Mouse (Mus musculus): ENCODE data around the gene Mrps15. TPM values are rescaled to one million over a fixed set of nuclear protein-coding genes. Genes with fewer than 3 reads are reported as not detected.
"Not testable (repeated sequence)": the region's sequence is repeated elsewhere in the genome, so short reads cannot be mapped to it uniquely, and the experiment has no call there.

Gene Mrps15
- polyA plus RNA-seq, 1 experiment = 86.8 TPM

DNA sequence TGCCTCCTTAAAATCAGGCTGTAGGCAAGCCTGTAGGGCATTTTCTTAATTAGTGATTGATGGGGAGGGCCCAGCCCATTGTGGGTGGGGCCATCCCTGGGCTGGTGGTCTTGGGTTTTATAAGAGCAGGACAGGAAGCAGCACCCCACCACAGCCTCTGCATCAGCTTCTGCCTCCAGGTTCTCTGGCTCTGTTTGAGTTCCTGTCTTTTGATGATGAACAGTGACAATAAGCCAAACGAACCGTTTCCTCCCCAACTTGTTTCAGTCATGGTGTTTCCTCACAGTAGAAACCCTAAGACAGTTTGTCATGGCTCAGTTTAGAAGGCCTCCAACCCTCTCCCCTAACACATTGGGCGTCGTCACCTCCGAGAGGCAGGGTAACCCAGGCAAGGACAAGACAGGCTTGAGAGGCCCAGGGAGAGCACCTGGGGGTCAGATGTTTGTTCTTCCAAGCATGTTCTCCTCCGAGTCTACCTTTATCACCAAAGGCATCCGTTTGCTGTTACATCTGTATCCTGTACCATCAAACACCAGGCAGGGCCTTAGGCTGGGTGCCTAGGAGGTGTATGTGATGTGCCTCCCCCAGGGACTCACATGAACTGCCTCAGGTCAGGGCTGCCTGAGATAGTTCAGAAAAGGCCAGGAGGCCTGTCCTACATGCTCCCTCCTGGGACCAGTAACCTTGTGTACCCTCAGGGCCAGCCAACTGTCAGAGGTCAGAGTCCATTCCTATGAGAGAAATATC lies 43.5 kb downstream of the Mrps15 start:
- H3K4me3 ChIP-seq = no peak overlapping the region
- no peak overlapping the region for H3ac ChIP-seq (ENCODE audit: control insufficient read depth, insufficient read length)
- no peak for TF ChIP-seq POLR2AphosphoS2 (IDR thresholded peaks at IDR 0.05; ENCODE audit: insufficient read length, low read depth)
- TF ChIP-seq MAX (IDR thresholded peaks at IDR 0.05; ENCODE audit: low read depth) = no peak
- TF ChIP-seq TCF3 (IDR thresholded peaks at IDR 0.05; ENCODE audit: insufficient read length, low read depth) = no peak
- no peak for TF ChIP-seq TCF12 (IDR thresholded peaks at IDR 0.05; ENCODE audit: insufficient read depth, poor library complexity, severe bottlenecking)
- TF ChIP-seq USF1 (IDR thresholded peaks at IDR 0.05; ENCODE audit: low read depth) = no peak
- no peak for TF ChIP-seq MYOG (IDR thresholded peaks at IDR 0.05; ENCODE audit: control insufficient read depth in 1 of 3, insufficient read depth in 1 of 3, insufficient read length in 2 of 3, low read depth in 2 of 3)
- no peak for TF ChIP-seq POLR2A (IDR thresholded peaks at IDR 0.05; ENCODE audit: insufficient read length, low read depth)
- no peak for TF ChIP-seq CEBPB (IDR thresholded peaks at IDR 0.05; ENCODE audit: insufficient read depth, poor library complexity, severe bottlenecking)
- no peak for TF ChIP-seq REST (IDR thresholded peaks at IDR 0.05; ENCODE audit: insufficient read depth, insufficient read length)
- no peak for TF ChIP-seq E2F4 (IDR thresholded peaks at IDR 0.05; ENCODE audit: insufficient read depth)
- TF ChIP-seq SRF (IDR thresholded peaks at IDR 0.05; ENCODE audit: control insufficient read depth, insufficient read length, low read depth) = no peak
- TF ChIP-seq MYOD1 (IDR thresholded peaks at IDR 0.05; ENCODE audit: control insufficient read depth in 1 of 3, insufficient read length in 2 of 3, low read depth in 2 of 3) = no peak
- H3K4me2 ChIP-seq (ENCODE audit: low read depth) = no peak overlapping the region
- no peaks in the 10 kb centered on the region for H3K27me3 ChIP-seq (ENCODE audit: control insufficient read depth, insufficient read depth, insufficient read length)
- no peaks in the 10 kb centered on the region for H3K79me2 ChIP-seq (ENCODE audit: control insufficient read depth, insufficient read depth)
- H3K36me3 ChIP-seq (ENCODE audit: control insufficient read depth, insufficient read depth) = no peaks in the 10 kb centered on the region

DNA sequence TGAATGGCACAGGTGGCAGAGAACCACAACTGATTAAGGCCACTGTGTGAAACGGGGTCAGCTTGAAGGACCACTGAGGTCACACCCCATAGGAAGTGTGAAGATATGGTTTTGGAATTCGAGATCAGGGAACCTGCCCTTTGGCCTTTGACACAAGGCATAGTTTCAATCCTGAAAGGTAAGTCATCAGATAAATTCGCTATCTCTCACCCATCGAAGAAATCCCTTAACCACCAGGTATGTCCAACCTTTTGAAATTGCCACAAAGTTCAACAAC lies 44.1 kb downstream of the Mrps15 start:
- no peak overlapping the region for H3K4me3 ChIP-seq
- H3K27me3 ChIP-seq (ENCODE audit: control insufficient read depth, insufficient read depth, insufficient read length) = no peaks in the 10 kb centered on the region
- TF ChIP-seq CEBPB (IDR thresholded peaks at IDR 0.05; ENCODE audit: insufficient read depth, poor library complexity, severe bottlenecking) (no peak), TCF12 (IDR thresholded peaks at IDR 0.05; ENCODE audit: insufficient read depth, poor library complexity, severe bottlenecking) (no peak), POLR2A (IDR thresholded peaks at IDR 0.05; ENCODE audit: insufficient read length, low read depth) (no peak), MAX (IDR thresholded peaks at IDR 0.05; ENCODE audit: low read depth) (no peak), MYOD1 (IDR thresholded peaks at IDR 0.05; ENCODE audit: control insufficient read depth in 1 of 3, insufficient read length in 2 of 3, low read depth in 2 of 3) (no peak), SRF (IDR thresholded peaks at IDR 0.05; ENCODE audit: control insufficient read depth, insufficient read length, low read depth) (no peak), POLR2AphosphoS2 (IDR thresholded peaks at IDR 0.05; ENCODE audit: insufficient read length, low read depth) (no peak), E2F4 (IDR thresholded peaks at IDR 0.05; ENCODE audit: insufficient read depth) (no peak), REST (IDR thresholded peaks at IDR 0.05; ENCODE audit: insufficient read depth, insufficient read length) (no peak), MYOG (IDR thresholded peaks at IDR 0.05; ENCODE audit: control insufficient read depth in 1 of 3, insufficient read depth in 1 of 3, insufficient read length in 2 of 3, low read depth in 2 of 3) (no peak), USF1 (IDR thresholded peaks at IDR 0.05; ENCODE audit: low read depth) (no peak), TCF3 (IDR thresholded peaks at IDR 0.05; ENCODE audit: insufficient read length, low read depth) (no peak)
- no peaks in the 10 kb centered on the region for H3K36me3 ChIP-seq (ENCODE audit: control insufficient read depth, insufficient read depth)
- H3ac ChIP-seq (ENCODE audit: control insufficient read depth, insufficient read length) = no peak overlapping the region
- no peak overlapping the region for H3K4me2 ChIP-seq (ENCODE audit: low read depth)
- H3K79me2 ChIP-seq (ENCODE audit: control insufficient read depth, insufficient read depth) = no peaks in the 10 kb centered on the region

DNA sequence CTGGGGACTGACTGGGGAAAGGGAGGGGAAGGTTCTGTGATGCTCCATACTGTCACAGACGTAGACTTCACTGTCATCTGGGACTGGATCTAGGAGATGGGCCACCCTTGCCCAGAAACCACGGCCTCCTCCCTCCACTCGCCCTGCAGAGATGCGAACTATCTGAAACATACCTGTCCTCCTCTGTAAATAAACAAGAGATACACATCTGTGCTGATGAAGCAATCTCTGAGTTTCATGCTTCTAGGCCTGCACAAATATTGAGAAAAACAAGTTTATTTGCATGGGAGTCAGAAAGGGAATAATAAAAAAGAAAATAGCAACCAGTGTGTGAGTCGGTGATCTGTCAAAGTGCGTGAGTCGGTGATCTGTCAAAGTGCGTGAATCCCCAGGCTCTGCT lies 45.1 kb downstream of the Mrps15 start:
- no peak overlapping the region for H3ac ChIP-seq (ENCODE audit: control insufficient read depth, insufficient read length)
- no peak for TF ChIP-seq TCF3 (IDR thresholded peaks at IDR 0.05; ENCODE audit: insufficient read length, low read depth)
- TF ChIP-seq CEBPB (IDR thresholded peaks at IDR 0.05; ENCODE audit: insufficient read depth, poor library complexity, severe bottlenecking) = no peak
- TF ChIP-seq POLR2AphosphoS2 (IDR thresholded peaks at IDR 0.05; ENCODE audit: insufficient read length, low read depth) = no peak
- TF ChIP-seq POLR2A (IDR thresholded peaks at IDR 0.05; ENCODE audit: insufficient read length, low read depth) = no peak
- TF ChIP-seq E2F4 (IDR thresholded peaks at IDR 0.05; ENCODE audit: insufficient read depth) = no peak
- no peak for TF ChIP-seq REST (IDR thresholded peaks at IDR 0.05; ENCODE audit: insufficient read depth, insufficient read length)
- no peak for TF ChIP-seq MAX (IDR thresholded peaks at IDR 0.05; ENCODE audit: low read depth)
- TF ChIP-seq TCF12 (IDR thresholded peaks at IDR 0.05; ENCODE audit: insufficient read depth, poor library complexity, severe bottlenecking) = no peak
- no peak for TF ChIP-seq MYOD1 (IDR thresholded peaks at IDR 0.05; ENCODE audit: control insufficient read depth in 1 of 3, insufficient read length in 2 of 3, low read depth in 2 of 3)
- TF ChIP-seq SRF (IDR thresholded peaks at IDR 0.05; ENCODE audit: control insufficient read depth, insufficient read length, low read depth) = no peak
- TF ChIP-seq MYOG (IDR thresholded peaks at IDR 0.05; ENCODE audit: control insufficient read depth in 1 of 3, insufficient read depth in 1 of 3, insufficient read length in 2 of 3, low read depth in 2 of 3) = no peak
- no peak for TF ChIP-seq USF1 (IDR thresholded peaks at IDR 0.05; ENCODE audit: low read depth)
- no peak overlapping the region for H3K4me2 ChIP-seq (ENCODE audit: low read depth)
- peaks cover 3% of the 10 kb centered on the region for H3K79me2 ChIP-seq (ENCODE audit: control insufficient read depth, insufficient read depth)
- H3K4me3 ChIP-seq = no peak overlapping the region
- no peaks in the 10 kb centered on the region for H3K36me3 ChIP-seq (ENCODE audit: control insufficient read depth, insufficient read depth)
- no peaks in the 10 kb centered on the region for H3K27me3 ChIP-seq (ENCODE audit: control insufficient read depth, insufficient read depth, insufficient read length)

DNA sequence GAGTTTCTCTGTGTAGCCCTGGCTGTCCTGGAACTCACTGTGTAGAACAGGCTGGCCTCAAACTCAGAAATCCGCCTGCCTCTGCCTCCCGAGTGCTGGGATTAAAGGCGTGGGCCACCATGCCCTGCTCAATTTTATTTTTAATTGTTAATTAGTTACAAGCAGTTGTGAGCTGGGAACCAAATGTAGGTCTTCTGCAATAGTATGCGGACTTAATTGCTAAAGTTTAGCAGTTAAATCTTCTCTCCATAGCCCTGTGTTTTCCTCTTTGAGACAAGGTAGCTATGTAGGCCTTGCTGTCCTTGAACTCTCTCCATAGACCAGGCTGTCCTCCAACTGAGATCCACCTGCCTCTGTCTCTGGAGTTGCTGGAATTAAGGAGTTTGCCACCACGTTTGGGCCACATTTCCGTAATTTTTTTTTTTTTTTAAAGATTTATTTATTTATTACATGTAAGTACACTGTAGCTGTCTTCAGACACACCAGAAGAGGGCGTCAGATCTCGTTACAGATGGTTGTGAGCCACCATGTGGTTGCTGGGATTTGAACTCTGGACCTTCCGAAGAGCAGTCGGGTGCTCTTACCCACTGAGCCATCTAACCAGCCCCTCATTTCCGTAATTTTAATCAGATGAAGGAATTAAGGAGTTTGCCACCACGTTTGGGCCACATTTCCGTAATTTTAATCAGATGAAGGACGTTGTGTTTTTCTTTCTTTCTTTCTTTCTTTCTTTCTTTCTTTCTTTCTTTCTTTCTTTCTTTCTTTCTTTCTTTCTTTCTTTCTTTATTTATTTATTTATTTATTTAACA lies 49.1 kb downstream of the Mrps15 start:
- H3K36me3 ChIP-seq (ENCODE audit: control insufficient read depth, insufficient read depth); H3ac ChIP-seq (ENCODE audit: control insufficient read depth, insufficient read length); H3K27me3 ChIP-seq (ENCODE audit: control insufficient read depth, insufficient read depth, insufficient read length): not testable (repeated sequence)
- Histone ChIP-seq H3K4me2 (ENCODE audit: low read depth) (peak overlapping the region; percentile 6), H3K79me2 (ENCODE audit: control insufficient read depth, insufficient read depth) (peaks cover 25% of the 10 kb centered on the region), H3K4me3 (peak overlapping the region; percentile 53)

Data from myocyte (in vitro differentiated cells).